Mouse (Mus musculus) left cerebral cortex, adult 18-20 months (tissue): Measurements from ENCODE around the gene Zbtb40. TPM values are rescaled to one million over a fixed set of nuclear protein-coding genes. Genes with fewer than 3 reads are reported as not detected.

ENCODE experiments used
- DNase-seq, 2 experiments: peaks; one replicate each; pipeline ENCODE4 v3.0.0; 2021 to 2022; ENCODE audit warnings: low spot score in 2 of 2, mixed read lengths in 1 of 2
- total RNA-seq, 2 experiments: library from RNA; stranded (reverse); gene quantifications; 2 replicates each; pipeline ENCODE4 v1.2.3; 2021

Zbtb40 gene
- total RNA-seq, 2 experiments from 2014 or later = 13.1 to 14.0 TPM

- DNase-seq = no peak
Measured at GRCm38 (mm10) chr4:136942761-136943160, 105.8 kb downstream of the Zbtb40 start.

GRCm38 (mm10) chr4:136937935-136938334, 110.7 kb downstream of the Zbtb40 start:
- DNase-seq = no peak

GRCm38 (mm10) chr4:136937344-136937743, 111.3 kb downstream of the Zbtb40 start:
- no peak for DNase-seq

- no peak for DNase-seq
Measured at GRCm38 (mm10) chr4:136934746-136935613, 113.6 kb downstream of the Zbtb40 start.

- no peak for DNase-seq
Measured at GRCm38 (mm10) chr4:136930474-136930873, 118.1 kb downstream of the Zbtb40 start.

Other genes starting within 250 kb of the Zbtb40 start
- gene Ephb2, start 212.8 kb downstream of the Zbtb40 start, total RNA-seq = 10 to 100 TPM; 14.9 to 16.1 TPM
- gene C1qb, start 162.6 kb downstream of the Zbtb40 start, total RNA-seq = 10 to 100 TPM; 53.1 to 57.5 TPM
- 10 to 100 TPM; 37.8 to 44.8 TPM for gene C1qc, start 155.7 kb downstream of the Zbtb40 start, total RNA-seq
- 10 to 100 TPM; 50.6 to 53.6 TPM for gene C1qa, start 150.0 kb downstream of the Zbtb40 start, total RNA-seq
- 1 to 10 TPM; 3.1 to 4.2 TPM for gene Epha8, start 92.0 kb downstream of the Zbtb40 start, total RNA-seq
- gene Wnt4, start 228.7 kb upstream of the Zbtb40 start, total RNA-seq = 10 to 100 TPM; 11.0 to 12.6 TPM